Mouse (Mus musculus): ENCODE data around the gene Lrp6.

Gene Lrp6

GRCm38 (mm10) chr6:134499089-134499488, 67.7 kb downstream of the Lrp6 start:
- DNase-seq (ENCODE audit: extremely low spot score, low spot score): no peak

GRCm38 (mm10) chr6:134498518-134498917, 68.2 kb downstream of the Lrp6 start:
- DNase-seq (ENCODE audit: extremely low spot score, low spot score): no peak

GRCm38 (mm10) chr6:134494828-134495698, 71.7 kb downstream of the Lrp6 start:
- no peak for DNase-seq (ENCODE audit: extremely low spot score, low spot score)

GRCm38 (mm10) chr6:134489637-134490036, 77.1 kb downstream of the Lrp6 start:
- DNase-seq (ENCODE audit: extremely low spot score, low spot score): no peak

GRCm38 (mm10) chr6:134489130-134489529, 77.6 kb downstream of the Lrp6 start:
- no peak for DNase-seq (ENCODE audit: extremely low spot score, low spot score)

- DNase-seq (ENCODE audit: extremely low spot score, low spot score): no peak
Observed at GRCm38 (mm10) chr6:134486318-134486717, 80.4 kb downstream of the Lrp6 start.

GRCm38 (mm10) chr6:134479481-134479880, 87.3 kb downstream of the Lrp6 start:
- DNase-seq (ENCODE audit: extremely low spot score, low spot score): no peak

GRCm38 (mm10) chr6:134473143-134473561, 93.6 kb downstream of the Lrp6 start:
- DNase-seq (ENCODE audit: extremely low spot score, low spot score): no peak

- DNase-seq (ENCODE audit: extremely low spot score, low spot score): no peak
Observed at GRCm38 (mm10) chr6:134470857-134471256, 95.9 kb downstream of the Lrp6 start.

GRCm38 (mm10) chr6:134469297-134469696, 97.5 kb downstream of the Lrp6 start:
- no peak for DNase-seq (ENCODE audit: extremely low spot score, low spot score)

- no peak for DNase-seq (ENCODE audit: extremely low spot score, low spot score)
Observed at GRCm38 (mm10) chr6:134466671-134467229, 100.0 kb downstream of the Lrp6 start.

GRCm38 (mm10) chr6:134461175-134461574, 105.6 kb downstream of the Lrp6 start:
- DNase-seq (ENCODE audit: extremely low spot score, low spot score): no peak

GRCm38 (mm10) chr6:134458376-134458775, 108.4 kb downstream of the Lrp6 start:
- no peak for DNase-seq (ENCODE audit: extremely low spot score, low spot score)

- no peak for DNase-seq (ENCODE audit: extremely low spot score, low spot score)
Observed at GRCm38 (mm10) chr6:134454093-134454492, 112.7 kb downstream of the Lrp6 start.

GRCm38 (mm10) chr6:134450661-134451119, 116.1 kb downstream of the Lrp6 start:
- DNase-seq (ENCODE audit: extremely low spot score, low spot score): peak; percentile 37

- no peak for DNase-seq (ENCODE audit: extremely low spot score, low spot score)
Observed at GRCm38 (mm10) chr6:134449958-134450357, 116.8 kb downstream of the Lrp6 start.

GRCm38 (mm10) chr6:134448451-134448850, 118.3 kb downstream of the Lrp6 start:
- DNase-seq (ENCODE audit: extremely low spot score, low spot score): no peak

GRCm38 (mm10) chr6:134443925-134444324, 122.8 kb downstream of the Lrp6 start:
- no peak for DNase-seq (ENCODE audit: extremely low spot score, low spot score)

GRCm38 (mm10) chr6:134443198-134443904, 123.4 kb downstream of the Lrp6 start:
- no peak for DNase-seq (ENCODE audit: extremely low spot score, low spot score)

- no peak for DNase-seq (ENCODE audit: extremely low spot score, low spot score)
Observed at GRCm38 (mm10) chr6:134442219-134442618, 124.5 kb downstream of the Lrp6 start.

- no peak for DNase-seq (ENCODE audit: extremely low spot score, low spot score)
Observed at GRCm38 (mm10) chr6:134441716-134442115, 125.0 kb downstream of the Lrp6 start.

- DNase-seq (ENCODE audit: extremely low spot score, low spot score): no peak
Observed at GRCm38 (mm10) chr6:134440023-134440422, 126.7 kb downstream of the Lrp6 start.
